Mouse (Mus musculus) naive thymus-derived CD4-positive, alpha-beta T cell, adult 2 months (primary cell): ENCODE measurements around the gene Tdrkh.

ENCODE experiments used
- DNase-seq: peaks from one replicate; pipeline ENCODE4 v3.0.0-alpha.2; 2011; ENCODE audit warnings: low read depth

Tdrkh gene

GRCm38 (mm10) chr3:94463926-94464578 is 51.0 kb downstream of the Tdrkh start:
- DNase-seq = no peak

- no peak for DNase-seq
These were observed 52.8 kb downstream of the Tdrkh start for GRCm38 (mm10) chr3:94465632-94466430.

GRCm38 (mm10) chr3:94468931-94469330 is 55.9 kb downstream of the Tdrkh start:
- DNase-seq = no peak

GRCm38 (mm10) chr3:94472447-94473114 is 59.5 kb downstream of the Tdrkh start:
- no peak for DNase-seq

GRCm38 (mm10) chr3:94473115-94473505 is 60.0 kb downstream of the Tdrkh start:
- no peak for DNase-seq

- no peak for DNase-seq
These were observed 60.6 kb downstream of the Tdrkh start for GRCm38 (mm10) chr3:94473567-94474232.

- DNase-seq = no peak
These were observed 63.4 kb downstream of the Tdrkh start for GRCm38 (mm10) chr3:94476301-94477035.

GRCm38 (mm10) chr3:94477444-94477843 is 64.4 kb downstream of the Tdrkh start:
- no peak for DNase-seq

- DNase-seq = no peak
These were observed 64.9 kb downstream of the Tdrkh start, which contains the start of gene Celf3 for GRCm38 (mm10) chr3:94477981-94478422. TSS of gene Celf3 (plus strand) at chr3:94478295.

GRCm38 (mm10) chr3:94478591-94479169 is 65.6 kb downstream of the Tdrkh start:
- no peak for DNase-seq

- DNase-seq = no peak
These were observed 66.5 kb downstream of the Tdrkh start for GRCm38 (mm10) chr3:94479564-94479963.

GRCm38 (mm10) chr3:94480291-94480884 is 67.3 kb downstream of the Tdrkh start, which contains the start of gene Riiad1:
TSS of gene Riiad1 (minus strand) at chr3:94480341.
- DNase-seq = no peak

GRCm38 (mm10) chr3:94481429-94481828 is 68.4 kb downstream of the Tdrkh start:
- no peak for DNase-seq

GRCm38 (mm10) chr3:94482764-94483385 is 69.8 kb downstream of the Tdrkh start:
- DNase-seq = no peak

GRCm38 (mm10) chr3:94483790-94484439 is 70.8 kb downstream of the Tdrkh start:
- no peak for DNase-seq
